Mouse (Mus musculus): Measurements from ENCODE around the gene Hist2h2be. TPM values are rescaled to one million over a fixed set of nuclear protein-coding genes. Genes with fewer than 3 reads are reported as not detected.
A peak's percentile ranks its signal among the peaks of the same experiment; 100 is the strongest.

Gene Hist2h2be
- polyA plus RNA-seq, 1 experiment from 2014 or later: 8.6 TPM

DNA sequence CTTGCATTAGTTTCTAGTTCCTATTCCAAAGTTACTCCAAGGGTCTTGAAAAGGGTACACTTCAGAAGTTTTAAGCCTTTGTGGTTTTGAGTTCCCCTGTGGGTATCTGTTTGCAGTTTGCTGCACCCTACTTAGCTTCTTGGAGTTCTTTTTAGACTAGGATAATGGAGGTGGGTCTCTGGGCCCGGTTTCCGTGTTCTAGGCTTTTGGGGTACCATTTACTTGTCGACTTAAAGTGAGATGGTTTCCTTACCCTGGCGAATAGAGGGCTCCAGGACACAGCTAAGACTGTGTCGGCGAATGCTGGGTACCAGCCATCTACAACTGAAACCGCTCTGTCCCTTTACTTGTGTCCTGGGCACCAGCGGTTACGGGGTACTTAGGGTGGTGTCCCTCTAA is 720 bp downstream of the Hist2h2be start:
- 4% methylated on average over 9 of the region's 9 CpGs for WGBS
- ATAC-seq: no peak
- peak overlapping the region; percentile 98 for H3K27ac ChIP-seq (ENCODE audit: low read length)

DNA sequence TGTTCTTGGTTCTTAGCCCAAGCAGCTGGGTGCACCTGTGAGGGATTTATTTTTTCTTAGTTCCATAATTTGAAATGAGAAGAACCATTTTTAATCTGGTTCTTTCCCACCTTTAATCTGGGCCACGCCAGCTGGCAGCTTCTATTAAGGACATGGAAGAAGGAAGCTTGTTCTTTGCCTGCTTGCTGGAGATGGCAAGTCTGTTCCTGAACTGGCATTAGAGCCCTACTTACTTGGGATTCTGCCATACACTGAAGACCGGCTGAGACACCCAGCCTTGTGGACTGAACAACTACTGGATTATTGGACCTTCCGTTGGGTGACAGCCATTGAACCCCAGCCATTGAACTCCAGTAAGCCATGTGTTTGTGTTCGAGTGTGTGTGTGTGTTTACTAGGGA is 1.9 kb downstream of the Hist2h2be start:
- Histone ChIP-seq H3K4me2 (ENCODE audit: low read length) (peak overlapping the region; percentile 86), H3K4me3 (replicated peaks; ENCODE audit: low read length) (no peak overlapping the region), H3K9ac (replicated peaks; ENCODE audit: low read depth, low read length) (no peak overlapping the region), H3K27me3 (replicated peaks; ENCODE audit: control insufficient read depth, insufficient read depth, low read length) (no peaks in the 10 kb centered on the region), H3K27ac (ENCODE audit: low read length) (no peak overlapping the region), H3K9me3 (ENCODE audit: control insufficient read depth, low read length) (no peaks in the 10 kb centered on the region), H3K4me1 (replicated peaks; ENCODE audit: control insufficient read depth, insufficient read depth, low read length) (peaks cover 25% of the 10 kb centered on the region), H3K36me3 (ENCODE audit: control insufficient read depth, insufficient read depth) (no peaks in the 10 kb centered on the region)
- WGBS: 76% methylated on average over 4 of the region's 4 CpGs
- ATAC-seq: no peak

More for the DNA sequence above, 720 bp downstream of the Hist2h2be start:
- H3K9me3 ChIP-seq (ENCODE audit: control insufficient read depth, low read length): no peaks in the 10 kb centered on the region
- no peaks in the 10 kb centered on the region for H3K27me3 ChIP-seq (replicated peaks; ENCODE audit: control insufficient read depth, insufficient read depth, low read length)
- H3K4me1 ChIP-seq (replicated peaks; ENCODE audit: control insufficient read depth, insufficient read depth, low read length): peaks cover 25% of the 10 kb centered on the region
- H3K4me3 ChIP-seq (replicated peaks; ENCODE audit: low read length): peak overlapping the region; percentile 72
- H3K9ac ChIP-seq (replicated peaks; ENCODE audit: low read depth, low read length): peak overlapping the region; percentile 68
- peak overlapping the region; percentile 86 for H3K4me2 ChIP-seq (ENCODE audit: low read length)
- H3K36me3 ChIP-seq (ENCODE audit: control insufficient read depth, insufficient read depth): no peaks in the 10 kb centered on the region

DNA sequence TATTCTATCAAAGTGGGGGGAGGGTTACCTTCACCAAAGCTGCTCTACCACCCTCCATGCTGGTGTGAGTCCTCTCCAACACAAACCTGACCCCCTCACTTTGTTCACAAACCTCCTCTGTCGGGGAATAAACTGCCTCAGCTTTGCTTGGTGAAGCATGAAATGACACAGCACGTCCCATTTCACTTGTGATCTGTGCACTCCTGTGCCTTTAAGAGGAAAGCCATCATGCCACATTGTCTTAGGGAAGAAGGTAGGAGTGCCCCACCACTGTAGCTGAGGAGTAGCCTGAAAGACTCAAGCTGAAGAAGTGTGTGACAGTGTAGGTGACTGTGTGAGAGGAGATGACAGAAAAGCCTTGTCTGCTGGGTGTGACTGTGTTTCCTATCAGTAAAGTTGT is 4.5 kb downstream of the Hist2h2be start:
- WGBS: 11% methylated on average over 2 of the region's 2 CpGs
- no peak overlapping the region for H3K9ac ChIP-seq (replicated peaks; ENCODE audit: low read depth, low read length)
- H3K4me1 ChIP-seq (replicated peaks; ENCODE audit: control insufficient read depth, insufficient read depth, low read length): peaks cover 19% of the 10 kb centered on the region
- no peaks in the 10 kb centered on the region for H3K36me3 ChIP-seq (ENCODE audit: control insufficient read depth, insufficient read depth)
- H3K4me3 ChIP-seq (replicated peaks; ENCODE audit: low read length): no peak overlapping the region
- H3K4me2 ChIP-seq (ENCODE audit: low read length): no peak overlapping the region
- H3K27me3 ChIP-seq (replicated peaks; ENCODE audit: control insufficient read depth, insufficient read depth, low read length): no peaks in the 10 kb centered on the region
- no peaks in the 10 kb centered on the region for H3K9me3 ChIP-seq (ENCODE audit: control insufficient read depth, low read length)
- no peak overlapping the region for H3K27ac ChIP-seq (ENCODE audit: low read length)
- ATAC-seq: no peak

DNA sequence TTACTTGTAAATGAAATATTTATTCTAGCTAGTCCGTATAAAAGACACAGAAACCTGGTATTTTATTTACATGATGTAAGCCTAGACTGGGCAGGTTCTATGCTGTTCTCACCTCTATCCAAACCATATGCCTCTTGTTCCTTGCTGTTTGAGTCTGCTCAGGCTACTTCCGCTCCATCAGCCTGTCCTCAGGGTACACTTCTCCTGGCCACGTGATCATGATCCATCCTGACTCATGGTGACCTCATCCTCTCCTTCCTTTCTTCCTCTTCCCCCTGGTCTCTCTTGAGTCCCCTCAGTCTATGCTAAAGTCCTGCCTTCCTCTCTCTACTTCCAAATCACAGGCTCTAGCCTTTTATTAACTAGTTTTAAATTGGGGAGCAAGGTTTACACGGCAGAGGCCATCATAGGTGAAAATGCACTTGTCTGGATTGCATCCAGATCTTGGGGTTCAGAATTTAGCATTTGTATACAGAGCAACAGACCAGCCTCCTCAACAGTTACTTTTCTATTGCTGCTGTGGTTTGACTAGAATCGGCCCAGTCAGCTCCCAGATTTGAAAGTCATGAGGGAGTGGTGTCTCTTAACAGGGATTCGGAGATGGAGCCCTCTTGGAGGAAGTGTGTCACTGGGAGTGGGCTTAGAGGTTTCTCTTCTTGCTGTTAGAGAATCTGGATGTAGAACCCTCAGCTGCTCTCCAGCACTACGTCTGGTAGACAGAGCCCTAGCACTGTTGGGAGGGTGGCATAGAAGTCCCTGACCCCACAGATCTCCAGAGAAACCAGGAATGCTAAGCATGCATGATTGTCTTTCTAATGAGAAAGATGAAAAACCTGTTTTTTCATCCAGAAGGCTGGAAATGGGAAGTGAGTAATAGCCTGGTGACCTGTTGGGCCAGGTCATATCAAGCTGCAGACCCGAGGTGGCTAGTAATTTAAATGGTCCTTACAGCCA is 6.1 kb downstream of the Hist2h2be start:
- no peak overlapping the region for H3K9ac ChIP-seq (replicated peaks; ENCODE audit: low read depth, low read length)

DNA sequence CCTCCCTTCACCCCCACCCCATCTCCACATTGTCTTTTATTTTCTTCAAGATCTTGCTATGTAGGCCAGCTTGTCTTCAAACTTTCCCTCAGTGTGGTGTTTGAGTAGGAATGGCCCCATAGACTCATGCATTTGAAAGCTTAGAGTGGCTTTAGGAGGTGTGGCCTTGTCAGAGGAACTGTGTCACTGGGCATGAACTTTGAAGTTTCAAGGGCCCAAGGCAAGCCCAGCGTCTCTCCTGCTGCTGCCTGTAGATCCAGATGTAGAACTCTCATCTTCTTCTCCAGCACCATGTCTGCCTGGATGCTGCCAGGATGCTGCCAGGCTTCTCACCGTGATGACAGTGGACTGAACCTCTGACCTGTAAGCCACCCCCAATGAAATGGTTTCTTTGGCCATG is 7.9 kb downstream of the Hist2h2be start:
- ATAC-seq: no peak
- H3K4me3 ChIP-seq (replicated peaks; ENCODE audit: low read length): no peak overlapping the region
- H3K27me3 ChIP-seq (replicated peaks; ENCODE audit: control insufficient read depth, insufficient read depth, low read length): no peaks in the 10 kb centered on the region
- no peaks in the 10 kb centered on the region for H3K9me3 ChIP-seq (ENCODE audit: control insufficient read depth, low read length)
- no peak overlapping the region for H3K9ac ChIP-seq (replicated peaks; ENCODE audit: low read depth, low read length)
- H3K4me2 ChIP-seq (ENCODE audit: low read length): no peak overlapping the region
- peaks cover 6% of the 10 kb centered on the region for H3K4me1 ChIP-seq (replicated peaks; ENCODE audit: control insufficient read depth, insufficient read depth, low read length)
- H3K27ac ChIP-seq (ENCODE audit: low read length): no peak overlapping the region
- H3K36me3 ChIP-seq (ENCODE audit: control insufficient read depth, insufficient read depth): no peaks in the 10 kb centered on the region
- WGBS: 84% methylated on average over 2 of the region's 2 CpGs

More for the DNA sequence above, 6.1 kb downstream of the Hist2h2be start:
- no peak overlapping the region for H3K4me2 ChIP-seq (ENCODE audit: low read length)
- H3K27me3 ChIP-seq (replicated peaks; ENCODE audit: control insufficient read depth, insufficient read depth, low read length): no peaks in the 10 kb centered on the region
- peaks cover 11% of the 10 kb centered on the region for H3K4me1 ChIP-seq (replicated peaks; ENCODE audit: control insufficient read depth, insufficient read depth, low read length)
- WGBS: 75% methylated on average over 8 of the region's 8 CpGs
- no peak for ATAC-seq
- H3K36me3 ChIP-seq (ENCODE audit: control insufficient read depth, insufficient read depth): no peaks in the 10 kb centered on the region
- no peak overlapping the region for H3K27ac ChIP-seq (ENCODE audit: low read length)
- no peaks in the 10 kb centered on the region for H3K9me3 ChIP-seq (ENCODE audit: control insufficient read depth, low read length)
- H3K4me3 ChIP-seq (replicated peaks; ENCODE audit: low read length): no peak overlapping the region

DNA sequence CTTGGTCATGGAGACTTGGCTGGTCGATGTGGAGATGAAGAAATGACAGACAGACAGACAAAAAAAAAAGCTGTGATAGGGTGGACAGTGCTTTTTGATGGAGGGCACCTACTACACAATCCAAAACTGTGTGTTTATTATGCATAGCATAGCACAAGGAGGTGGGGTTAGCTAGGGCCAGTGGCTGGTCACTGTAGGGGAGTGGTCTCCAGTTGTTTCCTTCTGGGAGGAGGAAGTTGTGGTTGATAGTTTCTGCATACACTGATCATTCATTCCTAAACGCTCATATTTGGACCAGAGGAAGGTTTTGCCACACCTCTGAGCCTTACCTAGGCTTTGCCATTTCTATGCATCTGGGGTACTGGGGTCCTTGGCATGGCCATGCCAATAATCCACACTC is 9.5 kb downstream of the Hist2h2be start:
- no peak overlapping the region for H3K27ac ChIP-seq (ENCODE audit: low read length)
- peaks cover 6% of the 10 kb centered on the region; the same call in 1 of the 2 replicates for H3K4me1 ChIP-seq (replicated peaks; ENCODE audit: control insufficient read depth, insufficient read depth, low read length)
- H3K9ac ChIP-seq (replicated peaks; ENCODE audit: low read depth, low read length): no peak overlapping the region
- H3K36me3 ChIP-seq (ENCODE audit: control insufficient read depth, insufficient read depth): no peaks in the 10 kb centered on the region
- H3K4me3 ChIP-seq (replicated peaks; ENCODE audit: low read length): no peak overlapping the region
- H3K9me3 ChIP-seq (ENCODE audit: control insufficient read depth, low read length): no peaks in the 10 kb centered on the region
- no peak for ATAC-seq
- 85% methylated on average over 2 of the region's 2 CpGs for WGBS
- H3K27me3 ChIP-seq (replicated peaks; ENCODE audit: control insufficient read depth, insufficient read depth, low read length): no peaks in the 10 kb centered on the region
- H3K4me2 ChIP-seq (ENCODE audit: low read length): no peak overlapping the region

DNA sequence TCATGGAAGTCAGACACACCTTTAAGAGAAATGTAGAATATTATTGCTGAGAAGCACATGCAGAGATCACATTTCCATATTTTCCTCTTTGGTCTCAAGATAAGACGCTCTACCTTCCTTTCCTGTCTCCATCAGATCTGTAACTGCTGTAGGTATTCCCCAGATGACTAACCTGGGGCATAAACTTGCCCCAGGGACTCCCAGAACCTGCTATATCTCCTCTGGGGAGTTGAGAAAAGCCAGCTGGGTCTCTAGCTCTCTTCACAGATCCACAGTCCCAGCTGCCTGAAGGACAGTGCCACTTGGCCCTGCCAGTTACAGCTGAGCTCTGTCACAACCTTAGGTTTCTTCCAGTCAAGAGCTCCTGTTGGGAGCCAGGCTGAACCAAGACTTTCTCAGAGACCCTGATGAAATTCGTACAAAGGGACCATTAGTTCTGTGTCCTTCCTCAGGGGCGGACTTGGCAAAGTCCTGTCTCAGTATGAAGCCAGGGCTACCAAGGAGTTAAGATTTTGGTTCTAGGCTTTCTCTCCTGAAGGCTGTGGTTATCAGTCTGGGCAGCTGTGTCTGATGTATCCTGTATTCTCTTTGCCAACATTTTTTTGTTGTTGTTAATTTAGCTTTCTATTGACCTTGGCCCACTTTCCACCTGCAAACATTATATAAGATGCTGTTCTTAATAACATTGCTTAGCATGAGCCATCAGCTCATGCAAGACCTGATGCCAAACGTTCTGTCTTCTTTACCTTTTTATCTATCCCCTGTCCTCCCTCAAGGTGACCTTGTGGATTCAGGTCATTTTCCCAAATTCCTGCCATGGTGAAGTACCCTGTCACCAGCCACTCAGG is 10.2 kb downstream of the Hist2h2be start:
- Histone ChIP-seq H3K9ac (replicated peaks; ENCODE audit: low read depth, low read length) (no peak overlapping the region), H3K36me3 (ENCODE audit: control insufficient read depth, insufficient read depth) (no peaks in the 10 kb centered on the region), H3K4me1 (replicated peaks; ENCODE audit: control insufficient read depth, insufficient read depth, low read length) (peaks cover under 1% of the 10 kb centered on the region; the same call in 1 of the 2 replicates), H3K4me2 (ENCODE audit: low read length) (no peak overlapping the region), H3K27me3 (replicated peaks; ENCODE audit: control insufficient read depth, insufficient read depth, low read length) (no peaks in the 10 kb centered on the region), H3K27ac (ENCODE audit: low read length) (no peak overlapping the region), H3K4me3 (replicated peaks; ENCODE audit: low read length) (no peak overlapping the region), H3K9me3 (ENCODE audit: control insufficient read depth, low read length) (no peaks in the 10 kb centered on the region)
- 76% methylated on average over 4 of the region's 4 CpGs for WGBS
- ATAC-seq: no peak

DNA sequence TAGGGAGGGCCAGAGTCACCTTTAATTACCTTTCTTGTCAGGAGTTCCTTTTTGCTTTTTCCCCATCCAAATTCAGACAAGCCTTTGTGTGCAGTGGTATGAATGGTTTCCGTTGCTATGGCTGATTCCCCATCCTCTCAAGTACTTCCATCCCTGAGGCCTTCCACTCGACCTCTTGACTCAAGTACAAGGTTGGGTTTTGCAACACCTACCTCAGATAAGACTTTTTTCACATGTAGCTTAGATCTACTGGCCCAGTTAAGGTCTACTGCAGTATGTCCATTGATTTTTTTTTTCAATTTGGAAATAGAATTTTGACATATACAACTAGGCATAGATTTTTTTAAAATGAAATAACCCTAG is 10.8 kb downstream of the Hist2h2be start:
- no peak overlapping the region for H3K4me3 ChIP-seq (replicated peaks; ENCODE audit: low read length)
- H3K4me1 ChIP-seq (replicated peaks; ENCODE audit: control insufficient read depth, insufficient read depth, low read length): no peaks in the 10 kb centered on the region
- ATAC-seq: no peak
- H3K9me3 ChIP-seq (ENCODE audit: control insufficient read depth, low read length): no peaks in the 10 kb centered on the region
- H3K27ac ChIP-seq (ENCODE audit: low read length): no peak overlapping the region
- H3K9ac ChIP-seq (replicated peaks; ENCODE audit: low read depth, low read length): no peak overlapping the region
- 47% methylated on average over 2 of the region's 2 CpGs for WGBS
- no peak overlapping the region for H3K4me2 ChIP-seq (ENCODE audit: low read length)
- H3K36me3 ChIP-seq (ENCODE audit: control insufficient read depth, insufficient read depth): no peaks in the 10 kb centered on the region
- no peaks in the 10 kb centered on the region for H3K27me3 ChIP-seq (replicated peaks; ENCODE audit: control insufficient read depth, insufficient read depth, low read length)

DNA sequence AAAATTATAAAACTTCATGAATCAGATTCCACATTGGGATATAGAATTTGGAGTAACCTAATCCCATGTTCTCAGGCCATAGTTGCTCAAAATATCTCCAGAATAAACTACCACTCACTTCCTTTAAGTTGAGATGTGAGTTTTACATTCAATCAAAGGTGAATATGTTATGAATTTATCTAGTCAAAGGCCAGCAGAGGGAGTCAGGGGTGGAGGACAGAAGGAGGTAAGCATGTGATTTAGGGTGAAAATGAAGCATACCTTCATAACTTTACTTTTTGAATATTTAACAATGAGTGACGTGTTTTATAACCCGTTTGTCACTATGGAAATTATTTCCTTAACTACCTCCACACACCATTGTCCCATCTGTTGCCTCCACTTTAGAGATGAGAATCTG is 14.0 kb downstream of the Hist2h2be start:
- H3K4me2 ChIP-seq (ENCODE audit: low read length): no peak overlapping the region
- no peak overlapping the region for H3K27ac ChIP-seq (ENCODE audit: low read length)
- H3K9ac ChIP-seq (replicated peaks; ENCODE audit: low read depth, low read length): no peak overlapping the region
- H3K27me3 ChIP-seq (replicated peaks; ENCODE audit: control insufficient read depth, insufficient read depth, low read length): no peaks in the 10 kb centered on the region
- H3K9me3 ChIP-seq (ENCODE audit: control insufficient read depth, low read length): no peaks in the 10 kb centered on the region
- ATAC-seq: no peak
- 91% methylated on average over 2 of the region's 2 CpGs for WGBS
- H3K36me3 ChIP-seq (ENCODE audit: control insufficient read depth, insufficient read depth): no peaks in the 10 kb centered on the region
- H3K4me3 ChIP-seq (replicated peaks; ENCODE audit: low read length): no peak overlapping the region
- H3K4me1 ChIP-seq (replicated peaks; ENCODE audit: control insufficient read depth, insufficient read depth, low read length): peaks cover 13% of the 10 kb centered on the region

Measured in forebrain, embryonic 16.5 days (tissue).